Mouse (Mus musculus) limb, embryonic 13.5 days (tissue): ENCODE results near the gene 4930583I09Rik. TPM values are rescaled to one million over a fixed set of nuclear protein-coding genes. Genes with fewer than 3 reads are reported as not detected.
A peak's percentile ranks its signal among the peaks of the same experiment; 100 is the strongest.

Experiments
- ATAC-seq: fragments of 200-750 bp; cut with Nextera tagmentation; 2 replicates; pipeline ENCODE4 v1.8.0; 2017; ENCODE audit warnings: low read depth, moderate number of reproducible peaks, moderate TSS enrichment; ENCODE audit not compliant: low FRiP score
- H3K27ac ChIP-seq: fragments of 300-500 bp; sonication (generic); 2 replicates; pipeline ENCODE4 v1.5.1; 2015; ENCODE audit warnings: inconsistent platforms, mild to moderate bottlenecking, moderate library complexity
- H3K27me3 ChIP-seq: fragments of 300-500 bp; sonication (generic); 2 replicates; pipeline ENCODE4 v1.6.1; 2015; ENCODE audit warnings: mild to moderate bottlenecking, inconsistent platforms
- H3K36me3 ChIP-seq: fragments of 300-500 bp; sonication (generic); 2 replicates; pipeline ENCODE4 v1.6.1; 2015; ENCODE audit warnings: inconsistent platforms, mild to moderate bottlenecking, moderate library complexity
- H3K4me1 ChIP-seq: fragments of 300-500 bp; sonication (generic); 2 replicates; pipeline ENCODE4 v1.6.1; 2015; ENCODE audit warnings: inconsistent platforms
- H3K4me2 ChIP-seq: fragments of 300-500 bp; sonication (generic); replicated peaks from 2 replicates; pipeline ENCODE4 v1.6.1; 2015; ENCODE audit warnings: inconsistent platforms, mild to moderate bottlenecking, moderate library complexity
- H3K4me3 ChIP-seq: fragments of 300-500 bp; sonication (generic); 2 replicates; pipeline ENCODE4 v1.5.1; 2015; ENCODE audit warnings: moderate library complexity, mild to moderate bottlenecking, inconsistent platforms
- H3K9ac ChIP-seq: fragments of 300-500 bp; sonication (generic); 2 replicates; pipeline ENCODE4 v1.6.1; 2015; ENCODE audit warnings: mild to moderate bottlenecking, inconsistent platforms
- H3K9me3 ChIP-seq: fragments of 300-500 bp; sonication (generic); 2 replicates; pipeline ENCODE4 v1.6.1; 2016; ENCODE audit warnings: inconsistent platforms
- WGBS: fragments of 180-500 bp; shearing (Covaris S2); methylation state at CpG from one replicate; pipeline ENCODE4 v1.1.7; 2015; 5-methylcytosine and 5-hydroxymethylcytosine counted together
- polyA plus RNA-seq: library from polyadenylated mRNA; unstranded; fragments of >200 nt; fragmentation: Nextera tagmentation; extraction: Ambion mirVana; gene quantifications from 2 replicates; pipeline ENCODE4 v1.2.1, GENCODE M21; 2015

Gene 4930583I09Rik
- not detected in 2 replicates for polyA plus RNA-seq

GRCm38 (mm10) chr17:64835928-64836327 is at the start of gene 4930583I09Rik:
Gene 4930583I09Rik (minus strand): TSS chr17:64836071.
- ATAC-seq = no peak
- Histone ChIP-seq H3K9ac (no peak within 1 kb of the TSS), H3K4me1 (peaks cover 11% of the 10 kb centered on the region), H3K9me3 (no peaks in the 10 kb centered on the region), H3K27me3 (no peaks in the 10 kb centered on the region), H3K4me2 (peak within 1 kb of the TSS; percentile 7; the same call in 1 of the 2 replicates), H3K36me3 (no peaks in the 10 kb centered on the region), H3K27ac (no peak within 1 kb of the TSS), H3K4me3 (no peak within 1 kb of the TSS)
- WGBS = 67% methylated on average over 6 of the region's 6 CpGs

GRCm38 (mm10) chr17:64876111-64876510 is 40.2 kb upstream of the 4930583I09Rik start:
- 51% methylated on average over 12 of the region's 12 CpGs for WGBS
- ATAC-seq = no peak; the same call in 1 of the 2 replicates
- no peaks in the 10 kb centered on the region for H3K9me3 ChIP-seq

GRCm38 (mm10) chr17:64873651-64874072 is 37.8 kb upstream of the 4930583I09Rik start:
- Histone ChIP-seq H3K4me1 (no peaks in the 10 kb centered on the region), H3K9me3 (no peaks in the 10 kb centered on the region), H3K4me2 (no peak overlapping the region), H3K27ac (no peak overlapping the region), H3K27me3 (no peaks in the 10 kb centered on the region), H3K9ac (no peak overlapping the region), H3K4me3 (no peak overlapping the region), H3K36me3 (no peaks in the 10 kb centered on the region)
- ATAC-seq = no peak
- WGBS = 45% methylated on average over 4 of the region's 4 CpGs

More at GRCm38 (mm10) chr17:64876111-64876510, 40.2 kb upstream of the 4930583I09Rik start:
- Histone ChIP-seq H3K9ac (no peak overlapping the region), H3K4me2 (no peak overlapping the region), H3K36me3 (no peaks in the 10 kb centered on the region), H3K4me1 (no peaks in the 10 kb centered on the region), H3K4me3 (no peak overlapping the region), H3K27me3 (no peaks in the 10 kb centered on the region), H3K27ac (no peak overlapping the region)

DNA sequence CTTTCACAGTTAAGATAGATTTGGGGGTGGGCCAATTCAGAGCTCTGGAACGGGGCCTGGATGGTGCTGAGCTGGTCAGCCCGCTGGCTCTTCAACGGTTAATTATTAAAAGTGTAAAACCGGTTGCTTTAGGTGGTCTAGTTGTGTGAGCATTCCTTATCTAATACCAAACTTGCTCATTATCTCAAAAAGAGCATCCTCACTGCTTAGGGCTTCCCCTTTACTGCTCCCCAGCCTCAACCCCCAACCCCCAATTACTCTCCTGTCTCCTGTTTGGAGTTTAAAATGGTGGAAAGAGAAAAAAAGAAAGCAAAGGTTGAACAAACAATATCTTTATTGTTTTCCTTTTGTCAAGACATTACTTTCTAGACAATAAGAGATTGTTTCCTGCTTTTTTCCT is 27.9 kb upstream of the 4930583I09Rik start:
- no peaks in the 10 kb centered on the region for H3K27me3 ChIP-seq
- no peak overlapping the region for H3K27ac ChIP-seq
- no peaks in the 10 kb centered on the region for H3K9me3 ChIP-seq
- no peak for ATAC-seq
- WGBS = 77% methylated on average over 4 of the region's 4 CpGs
- no peak overlapping the region for H3K4me3 ChIP-seq
- no peak overlapping the region for H3K9ac ChIP-seq
- no peak overlapping the region for H3K4me2 ChIP-seq
- H3K4me1 ChIP-seq = no peaks in the 10 kb centered on the region
- H3K36me3 ChIP-seq = no peaks in the 10 kb centered on the region

DNA sequence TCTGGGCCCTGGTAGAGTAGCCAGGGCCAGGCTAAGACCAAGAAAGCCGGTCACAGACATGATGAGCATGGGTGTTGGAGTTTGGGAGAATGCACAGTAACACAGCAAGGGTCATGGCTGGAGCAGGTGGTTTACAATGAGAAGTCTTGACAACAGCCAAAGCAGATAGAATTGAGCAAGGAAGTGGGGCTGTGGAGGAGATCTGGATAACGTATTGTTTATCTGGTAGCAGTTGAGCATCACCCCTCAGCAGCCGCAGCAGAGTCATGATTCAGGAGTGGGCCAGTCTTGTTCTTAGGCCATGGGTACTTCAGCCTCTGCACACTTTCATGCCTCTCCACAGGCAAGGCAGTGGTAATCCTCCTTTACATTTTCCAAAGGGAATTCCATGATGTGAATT is 25.1 kb upstream of the 4930583I09Rik start:
- Histone ChIP-seq H3K4me3 (no peak overlapping the region), H3K4me2 (no peak overlapping the region), H3K36me3 (no peaks in the 10 kb centered on the region), H3K9ac (no peak overlapping the region), H3K9me3 (no peaks in the 10 kb centered on the region), H3K27ac (no peak overlapping the region), H3K27me3 (no peaks in the 10 kb centered on the region), H3K4me1 (no peaks in the 10 kb centered on the region)
- ATAC-seq = no peak
- WGBS = 87% methylated on average over 3 of the region's 3 CpGs

GRCm38 (mm10) chr17:64858848-64859247 is 23.0 kb upstream of the 4930583I09Rik start:
- Histone ChIP-seq H3K4me2 (no peak overlapping the region), H3K27ac (no peak overlapping the region), H3K9ac (no peak overlapping the region), H3K4me1 (no peaks in the 10 kb centered on the region), H3K9me3 (no peaks in the 10 kb centered on the region), H3K36me3 (no peaks in the 10 kb centered on the region), H3K27me3 (no peaks in the 10 kb centered on the region), H3K4me3 (no peak overlapping the region)
- ATAC-seq = no peak
- 84% methylated on average over 6 of the region's 6 CpGs for WGBS

DNA sequence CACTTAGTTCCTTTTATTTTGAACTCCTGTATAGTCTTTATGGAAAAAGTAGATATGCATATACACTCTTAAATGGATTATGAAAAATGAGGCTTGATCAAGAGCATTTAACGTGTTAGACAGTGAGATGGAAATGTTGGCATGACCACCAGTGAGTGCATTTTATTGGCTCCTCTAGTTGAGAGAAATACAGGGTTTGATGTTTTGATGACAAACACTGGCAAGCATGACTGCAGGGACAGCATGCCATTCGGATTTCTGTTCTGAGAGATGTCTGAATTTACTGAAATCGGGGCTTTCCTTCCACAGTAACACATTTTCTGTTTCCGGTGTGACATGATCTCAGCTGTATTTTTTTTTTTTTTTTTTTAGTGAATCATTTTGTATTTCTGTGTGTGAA is 12.2 kb upstream of the 4930583I09Rik start:
- no peak overlapping the region for H3K27ac ChIP-seq
- no peak for ATAC-seq
- H3K4me1 ChIP-seq = 0 out of 2 replicates have a peak, but pooled peaks cover 10% of the 10 kb centered on the region
- no peak overlapping the region for H3K4me3 ChIP-seq
- WGBS = 80% methylated on average over 4 of the region's 4 CpGs
- H3K9me3 ChIP-seq = no peaks in the 10 kb centered on the region
- no peak overlapping the region for H3K9ac ChIP-seq
- H3K36me3 ChIP-seq = no peaks in the 10 kb centered on the region
- no peak overlapping the region for H3K4me2 ChIP-seq
- no peaks in the 10 kb centered on the region for H3K27me3 ChIP-seq

- no peaks in the 10 kb centered on the region for H3K27me3 ChIP-seq
- no peak overlapping the region for H3K4me2 ChIP-seq
- H3K36me3 ChIP-seq = no peaks in the 10 kb centered on the region
- no peak overlapping the region for H3K27ac ChIP-seq
- no peak for ATAC-seq
- H3K4me3 ChIP-seq = no peak overlapping the region
- WGBS = 91% methylated on average over 1 of the region's 1 CpGs
- H3K9me3 ChIP-seq = no peaks in the 10 kb centered on the region
- 0 out of 2 replicates have a peak, but pooled peaks cover 10% of the 10 kb centered on the region for H3K4me1 ChIP-seq
- H3K9ac ChIP-seq = no peak overlapping the region
Observed at GRCm38 (mm10) chr17:64846654-64847053, 10.8 kb upstream of the 4930583I09Rik start.

DNA sequence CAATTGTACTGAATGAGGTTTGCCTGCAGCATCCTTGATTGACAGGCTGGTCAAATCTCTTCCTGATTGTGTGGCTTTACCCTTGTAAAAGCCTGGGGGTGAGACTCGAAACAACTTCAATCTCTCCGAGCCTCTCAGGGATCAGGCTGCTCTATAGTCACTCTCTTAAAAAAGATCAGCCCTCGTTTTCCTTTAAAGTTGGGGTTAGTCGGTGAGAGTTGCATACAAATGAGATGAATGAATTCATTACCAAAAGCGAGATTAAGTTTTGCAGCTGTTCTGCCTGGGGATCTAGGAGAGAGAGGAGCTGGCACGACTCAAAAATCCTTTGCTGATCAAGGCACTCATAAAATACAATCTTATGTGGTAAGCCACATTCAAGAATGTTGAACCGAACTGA is 1.0 kb upstream of the 4930583I09Rik start:
- H3K4me1 ChIP-seq = peaks cover 11% of the 10 kb centered on the region
- no peaks in the 10 kb centered on the region for H3K36me3 ChIP-seq
- no peak overlapping the region for H3K9ac ChIP-seq
- WGBS = 14% methylated on average over 7 of the region's 7 CpGs
- H3K4me2 ChIP-seq = peak overlapping the region; percentile 7; the same call in 1 of the 2 replicates
- no peak overlapping the region for H3K4me3 ChIP-seq
- no peak overlapping the region for H3K27ac ChIP-seq
- H3K27me3 ChIP-seq = no peaks in the 10 kb centered on the region
- H3K9me3 ChIP-seq = no peaks in the 10 kb centered on the region
- peak; percentile 40; the same call in 1 of the 2 replicates for ATAC-seq

GRCm38 (mm10) chr17:64836352-64836751 is 481 bp upstream of the 4930583I09Rik start:
- no peak overlapping the region for H3K27ac ChIP-seq
- H3K9me3 ChIP-seq = no peaks in the 10 kb centered on the region
- no peak overlapping the region for H3K4me3 ChIP-seq
- H3K4me2 ChIP-seq = no peak overlapping the region
- no peaks in the 10 kb centered on the region for H3K36me3 ChIP-seq
- no peak overlapping the region for H3K9ac ChIP-seq
- peaks cover 11% of the 10 kb centered on the region for H3K4me1 ChIP-seq
- 78% methylated on average over 10 of the region's 10 CpGs for WGBS
- no peak for ATAC-seq
- no peaks in the 10 kb centered on the region for H3K27me3 ChIP-seq

- H3K4me2 ChIP-seq = no peak overlapping the region
- H3K36me3 ChIP-seq = no peaks in the 10 kb centered on the region
- H3K9me3 ChIP-seq = no peaks in the 10 kb centered on the region
- no peaks in the 10 kb centered on the region for H3K27me3 ChIP-seq
- 64% methylated on average over 7 of the region's 7 CpGs for WGBS
- ATAC-seq = no peak
- no peak overlapping the region for H3K4me3 ChIP-seq
- no peak overlapping the region for H3K9ac ChIP-seq
- peaks cover 11% of the 10 kb centered on the region for H3K4me1 ChIP-seq
- no peak overlapping the region for H3K27ac ChIP-seq
Observed at GRCm38 (mm10) chr17:64833906-64834490, 1.9 kb downstream of the 4930583I09Rik start.

- peaks cover 9% of the 10 kb centered on the region for H3K4me1 ChIP-seq
- no peak overlapping the region for H3K4me3 ChIP-seq
- H3K9me3 ChIP-seq = no peaks in the 10 kb centered on the region
- no peaks in the 10 kb centered on the region for H3K36me3 ChIP-seq
- no peak for ATAC-seq
- no peak overlapping the region for H3K4me2 ChIP-seq
- no peak overlapping the region for H3K27ac ChIP-seq
- H3K27me3 ChIP-seq = no peaks in the 10 kb centered on the region
- H3K9ac ChIP-seq = no peak overlapping the region
- WGBS = 85% methylated on average over 2 of the region's 2 CpGs
Observed at GRCm38 (mm10) chr17:64833071-64833470, 2.8 kb downstream of the 4930583I09Rik start.

DNA sequence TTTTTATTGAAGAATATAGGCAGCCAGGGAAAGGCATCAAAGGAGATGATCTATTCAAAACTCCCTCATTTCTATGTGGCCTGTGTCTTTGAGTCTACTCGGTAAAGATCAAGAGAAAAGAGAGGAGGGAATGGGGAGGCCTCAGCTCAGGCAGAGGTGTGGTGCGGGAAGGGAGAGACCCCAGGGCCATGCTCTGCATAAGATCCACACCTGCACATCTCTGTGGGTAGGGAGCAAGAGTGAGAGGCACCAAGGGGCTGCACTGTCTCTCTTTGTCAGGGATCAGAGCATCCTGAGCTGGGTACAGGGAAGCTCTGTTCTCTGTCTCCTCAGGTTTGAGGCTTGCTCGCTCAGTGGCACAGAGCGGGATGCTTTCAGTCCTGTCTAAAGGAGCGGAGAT is 8.4 kb downstream of the 4930583I09Rik start:
- H3K4me3 ChIP-seq = no peak overlapping the region
- ATAC-seq = no peak
- H3K9ac ChIP-seq = no peak overlapping the region
- WGBS = 93% methylated on average over 5 of the region's 5 CpGs
- H3K27ac ChIP-seq = no peak overlapping the region
- no peaks in the 10 kb centered on the region for H3K9me3 ChIP-seq
- H3K36me3 ChIP-seq = no peaks in the 10 kb centered on the region
- no peaks in the 10 kb centered on the region for H3K4me1 ChIP-seq
- no peak overlapping the region for H3K4me2 ChIP-seq
- H3K27me3 ChIP-seq = no peaks in the 10 kb centered on the region
